Mouse (Mus musculus) 3134 (cell line): Measurements from ENCODE around the gene Zscan5b.
"Not testable (repeated sequence)": the region's sequence is repeated elsewhere in the genome, so short reads cannot be mapped to it uniquely, and the experiment has no call there.

Experiments used
- DNase-seq: peaks from one replicate; pipeline ENCODE4 v3.0.0-alpha.2; 2011; ENCODE audit warnings: low spot score; ENCODE audit not compliant: insufficient read length; ENCODE audit errors: extremely low read depth

Gene Zscan5b

GRCm38 (mm10) chr7:6221978-6222377 lies at the start of gene Zscan5b:
TSS of gene Zscan5b (plus strand) at chr7:6222278.
- no peak for DNase-seq

GRCm38 (mm10) chr7:6172674-6173244 lies 49.3 kb upstream of the Zscan5b start:
- no peak for DNase-seq

DNA sequence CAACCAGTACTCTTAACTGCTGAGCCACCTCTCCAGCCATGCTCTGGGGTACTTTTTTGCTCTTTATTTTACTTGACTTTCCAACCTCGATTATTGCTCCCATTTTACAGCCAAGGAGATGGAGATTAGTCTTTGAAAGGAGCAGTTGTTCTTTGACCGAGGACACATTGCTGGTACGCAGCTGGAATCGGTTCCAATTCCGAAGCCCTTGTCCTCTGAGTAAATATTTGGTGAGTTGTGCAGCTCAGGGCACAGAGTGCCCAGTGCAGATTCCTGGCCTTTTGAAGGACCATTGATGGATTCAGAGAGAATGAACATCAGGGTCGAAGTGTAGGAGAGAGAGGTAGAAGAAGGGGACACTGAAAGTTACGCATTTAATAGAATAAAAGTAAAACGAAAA lies 48.2 kb upstream of the Zscan5b start:
- DNase-seq = no peak

DNA sequence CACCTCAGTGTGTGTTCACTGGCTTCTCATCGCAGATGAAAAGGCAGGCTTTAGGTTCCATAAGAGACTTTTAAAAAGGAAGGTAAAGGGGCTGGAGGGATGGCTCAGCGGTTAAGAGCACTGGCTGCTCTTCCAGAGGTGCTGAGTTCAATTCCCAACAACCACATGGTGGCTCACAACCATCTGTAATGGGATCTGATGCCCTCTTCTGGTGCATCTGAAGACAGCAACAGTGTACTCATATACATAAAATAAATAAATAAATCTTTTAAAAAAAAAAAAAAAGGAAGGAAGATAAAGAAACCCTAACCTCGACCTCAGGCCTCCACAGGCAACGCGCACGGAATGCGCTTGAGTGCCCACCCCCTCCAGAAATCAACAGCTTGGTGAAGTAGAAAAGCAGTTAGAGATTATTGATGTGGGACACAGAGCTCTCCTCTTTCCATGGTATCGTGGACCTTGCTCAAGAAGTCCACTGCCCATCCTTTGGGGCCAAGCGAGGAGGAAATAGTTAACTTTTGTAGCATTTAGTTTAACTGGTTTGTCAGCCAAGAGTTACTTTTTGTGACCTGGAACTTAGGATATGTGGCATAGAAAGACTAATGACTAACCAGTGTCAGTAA lies 47.6 kb upstream of the Zscan5b start:
- DNase-seq = not testable (repeated sequence)

DNA sequence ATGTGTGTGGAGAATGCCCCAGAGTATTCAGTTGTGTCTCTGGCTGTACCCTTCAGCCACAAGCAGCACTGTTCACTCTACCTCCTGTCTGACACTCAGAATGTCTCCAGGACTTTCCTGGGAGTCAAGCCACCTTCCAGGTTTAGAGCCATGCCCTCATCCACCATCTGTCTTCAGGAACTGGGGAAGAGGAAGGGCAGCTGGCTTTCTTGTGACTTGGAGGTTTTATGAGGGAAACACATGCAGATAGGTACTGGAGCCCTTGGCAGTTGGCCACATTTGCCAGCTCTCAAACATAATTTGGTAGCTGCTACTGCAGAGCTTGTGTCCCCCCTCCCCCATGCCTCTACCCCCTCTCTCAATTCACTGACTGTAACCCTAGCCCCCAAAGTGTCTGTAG lies 43.1 kb upstream of the Zscan5b start:
- DNase-seq = no peak

GRCm38 (mm10) chr7:6182882-6183281 lies 39.2 kb upstream of the Zscan5b start:
- no peak for DNase-seq

DNA sequence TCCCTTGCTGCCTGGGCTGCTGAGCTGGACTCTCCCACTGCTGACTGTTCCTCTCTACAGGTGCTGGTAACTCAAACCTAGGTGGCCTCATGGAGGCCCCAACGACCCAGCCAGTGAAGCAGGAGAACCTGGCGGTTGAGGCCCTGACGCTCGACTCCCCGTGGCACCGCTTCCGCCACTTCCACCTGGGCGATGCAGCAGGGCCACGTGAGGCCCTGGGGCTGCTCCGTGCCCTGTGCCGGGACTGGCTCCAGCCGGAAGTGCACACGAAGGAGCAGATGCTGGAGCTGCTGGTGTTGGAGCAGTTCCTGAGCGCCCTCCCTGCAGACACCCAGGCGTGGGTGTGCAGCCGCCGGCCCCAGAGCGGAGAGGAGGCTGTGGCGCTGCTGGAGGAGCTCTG lies 38.3 kb upstream of the Zscan5b start:
- no peak for DNase-seq

- no peak for DNase-seq
Observed at GRCm38 (mm10) chr7:6184521-6184920, 37.6 kb upstream of the Zscan5b start.

DNA sequence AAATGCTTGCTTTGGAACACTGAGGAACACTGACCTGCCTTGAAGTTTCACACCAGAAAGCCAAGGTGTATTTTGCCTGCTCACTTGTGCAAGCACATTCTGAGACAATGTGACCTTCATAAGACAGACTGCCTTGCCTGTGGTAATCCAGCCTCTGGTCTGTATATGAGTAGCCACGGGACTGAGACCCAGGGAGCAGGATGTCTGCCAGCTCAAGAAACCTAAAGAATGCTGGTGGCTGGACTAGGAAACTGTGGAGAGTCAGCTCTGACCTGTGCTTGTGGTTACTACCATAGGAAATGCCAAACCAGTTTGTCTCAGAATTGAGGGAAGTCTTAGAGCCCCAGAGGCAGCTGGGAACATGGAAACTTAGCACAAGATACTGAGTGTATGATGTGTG lies 36.7 kb upstream of the Zscan5b start:
- DNase-seq = peak; percentile 54

- DNase-seq = no peak
Observed at GRCm38 (mm10) chr7:6186176-6186575, 35.9 kb upstream of the Zscan5b start.

- no peak for DNase-seq
Observed at GRCm38 (mm10) chr7:6186756-6187155, 35.3 kb upstream of the Zscan5b start.

- DNase-seq = no peak
Observed at GRCm38 (mm10) chr7:6189542-6189941, 32.5 kb upstream of the Zscan5b start.

GRCm38 (mm10) chr7:6191376-6191775 lies 30.7 kb upstream of the Zscan5b start:
- no peak for DNase-seq

- DNase-seq = no peak
Observed at GRCm38 (mm10) chr7:6194129-6194528, 27.9 kb upstream of the Zscan5b start.

- no peak for DNase-seq
Observed at GRCm38 (mm10) chr7:6195777-6196176, 26.3 kb upstream of the Zscan5b start.

DNA sequence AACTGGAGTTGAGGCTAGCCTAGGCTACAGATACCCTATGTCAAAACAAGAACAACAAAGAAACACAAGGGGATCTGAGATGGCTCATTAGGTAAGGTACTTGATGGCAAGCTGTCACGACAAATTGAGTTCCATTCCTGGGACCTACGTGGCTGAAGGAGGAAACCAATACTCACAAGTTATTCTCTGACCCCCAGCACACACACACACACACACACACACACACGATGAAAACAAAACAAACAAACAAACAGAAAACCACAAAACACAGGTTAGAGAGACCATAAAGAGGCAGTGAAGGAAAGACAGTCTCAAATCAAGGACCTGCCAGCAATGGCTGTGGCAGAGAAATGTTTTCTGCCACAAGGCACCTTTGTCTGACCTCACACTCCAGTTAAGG lies 25.3 kb upstream of the Zscan5b start, which contains the start of gene Galp:
Gene Galp (plus strand): TSS at position 301 of the 400 bp plus-strand sequence.
- DNase-seq = no peak

GRCm38 (mm10) chr7:6204200-6204599 lies 17.9 kb upstream of the Zscan5b start:
- no peak for DNase-seq

DNA sequence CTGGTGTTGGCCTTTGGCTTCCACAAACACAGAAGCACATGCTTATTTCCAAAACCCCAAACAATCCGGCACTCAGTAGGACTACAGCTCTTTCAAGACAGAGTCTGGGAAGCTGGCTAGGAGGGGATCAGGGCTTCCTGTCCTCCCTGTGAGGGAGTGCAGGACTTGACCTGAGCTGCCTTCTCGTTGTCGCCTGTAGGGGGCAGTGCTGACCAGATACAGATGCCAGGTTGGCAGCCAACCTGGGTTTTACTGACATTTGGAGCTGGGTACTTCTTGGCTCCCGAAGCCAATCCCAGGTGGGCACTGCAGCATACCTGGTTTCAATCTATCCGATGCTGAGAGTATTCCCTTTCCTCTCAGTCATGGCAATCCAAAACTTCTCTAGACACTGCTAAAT lies 8.9 kb upstream of the Zscan5b start:
- DNase-seq = no peak

DNA sequence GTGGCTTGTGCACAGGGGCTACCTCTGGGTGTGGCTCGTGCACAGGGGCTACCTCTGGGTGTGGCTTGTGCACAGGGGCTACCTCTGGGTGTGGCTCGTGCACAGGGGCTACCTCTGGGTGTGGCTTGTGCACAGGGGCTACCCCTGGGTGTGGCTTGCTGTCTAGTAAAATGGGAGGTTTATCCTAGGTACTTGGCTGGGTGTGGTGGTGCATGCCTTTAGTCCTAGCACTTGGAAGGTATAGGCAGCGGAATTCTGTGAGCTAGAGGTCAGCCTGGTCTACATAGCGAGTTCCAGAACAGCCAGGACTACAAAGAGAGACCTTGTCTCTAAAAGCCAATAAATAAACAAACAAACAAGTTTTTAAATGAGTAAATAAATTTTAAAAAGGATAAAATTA lies 7.4 kb upstream of the Zscan5b start:
- not testable (repeated sequence) for DNase-seq

DNA sequence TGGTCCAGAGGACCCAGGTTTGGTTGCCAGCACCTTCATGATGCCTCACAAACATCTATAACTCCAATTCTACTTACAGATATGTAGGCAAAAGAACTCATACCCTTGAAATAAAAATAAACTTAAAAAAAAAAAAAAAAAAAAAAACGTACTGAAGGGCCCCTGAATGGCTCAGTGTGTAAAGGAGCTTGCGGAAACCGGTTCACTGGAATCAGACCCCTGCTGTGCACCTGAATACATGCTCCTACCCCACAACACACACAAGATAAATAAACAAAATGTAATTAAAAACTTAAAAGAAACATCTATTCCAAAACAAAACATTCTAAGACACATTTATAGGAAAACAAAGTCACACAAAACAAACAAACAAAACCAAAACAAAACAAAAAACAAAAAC lies 1.9 kb upstream of the Zscan5b start:
- no peak for DNase-seq

DNA sequence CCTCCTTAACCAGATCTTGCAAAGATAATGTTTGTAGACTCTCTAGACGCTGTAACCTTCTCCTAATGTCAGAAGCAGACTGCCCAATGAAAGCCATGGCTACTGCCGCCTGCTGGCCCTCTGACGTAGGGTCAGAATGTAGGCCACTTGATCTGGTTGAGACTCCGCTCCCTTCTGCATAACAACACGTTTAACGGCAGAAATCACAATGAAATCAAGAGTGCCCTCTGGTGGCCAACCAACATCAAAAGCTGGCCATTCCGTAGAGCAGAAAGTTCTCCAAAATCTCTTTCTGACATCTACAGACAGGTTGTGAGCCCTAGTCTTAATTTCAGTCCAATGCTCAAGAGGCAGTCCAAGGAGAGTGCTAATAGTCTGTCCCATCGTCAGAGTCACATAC lies 6.4 kb downstream of the Zscan5b start:
- DNase-seq = not testable (repeated sequence)

- DNase-seq = no peak
Observed at GRCm38 (mm10) chr7:6239787-6240186, 17.7 kb downstream of the Zscan5b start.
